Mouse (Mus musculus) hindbrain, postnatal 0 days (tissue): ENCODE results near the gene Gm10439. TPM values are rescaled to one million over a fixed set of nuclear protein-coding genes. Genes with fewer than 3 reads are reported as not detected.
"Not testable (repeated sequence)": the region's sequence is repeated elsewhere in the genome, so short reads cannot be mapped to it uniquely, and the experiment has no call there.

Experiments
- ATAC-seq: fragments of 200-750 bp; cut with Nextera tagmentation; 2 replicates; pipeline ENCODE4 v1.8.0; 2017; ENCODE audit warnings: mild to moderate bottlenecking, moderate TSS enrichment, moderate library complexity
- DNase-seq: peaks from one replicate; pipeline ENCODE4 v3.0.0-alpha.2; 2015; ENCODE audit warnings: low spot score
- H3K27ac ChIP-seq: fragments of 300-500 bp; sonication (generic); 2 replicates; pipeline ENCODE4 v1.5.1; 2014; ENCODE audit warnings: mild to moderate bottlenecking
- H3K27me3 ChIP-seq: fragments of 300-500 bp; sonication (generic); 2 replicates; pipeline ENCODE4 v1.6.1; 2014; ENCODE audit warnings: low read length, mixed read lengths; ENCODE audit not compliant: insufficient read depth
- H3K36me3 ChIP-seq: fragments of 300-500 bp; sonication (generic); 2 replicates; pipeline ENCODE4 v1.6.1; 2014; ENCODE audit warnings: low read length, mixed read lengths; ENCODE audit not compliant: insufficient read depth
- H3K4me1 ChIP-seq: fragments of 300-500 bp; sonication (generic); 2 replicates; pipeline ENCODE4 v1.6.1; 2014; ENCODE audit warnings: antibody characterized with exemption, low read length, mixed read lengths; ENCODE audit not compliant: insufficient read depth
- H3K4me2 ChIP-seq: fragments of 300-500 bp; sonication (generic); 2 replicates; pipeline ENCODE4 v1.6.1; 2014; ENCODE audit warnings: low read depth, mild to moderate bottlenecking, low read length, moderate library complexity, mixed read lengths
- H3K4me3 ChIP-seq: fragments of 300-500 bp; sonication (generic); 2 replicates; pipeline ENCODE4 v1.5.1; 2014; ENCODE audit warnings: low read length
- H3K9ac ChIP-seq: fragments of 300-500 bp; sonication (generic); replicated peaks from 2 replicates; pipeline ENCODE4 v1.6.1; 2014; ENCODE audit warnings: mild to moderate bottlenecking, low read length, moderate library complexity, mixed read lengths
- H3K9me3 ChIP-seq: fragments of 300-500 bp; sonication (generic); 2 replicates; pipeline ENCODE4 v1.6.1; 2016; ENCODE audit warnings: low read length, mixed read lengths
- WGBS: fragments of 180-500 bp; shearing (Covaris S2); extraction: QIAGEN DNeasy Blood & Tissue Kit; methylation state at CpG from one replicate; pipeline ENCODE4 v1.1.7; 2014; 5-methylcytosine and 5-hydroxymethylcytosine counted together
- polyA plus RNA-seq: library from polyadenylated mRNA; unstranded; fragments of >200 nt; fragmentation: Nextera tagmentation; extraction: Ambion mirVana; gene quantifications from 2 replicates; pipeline ENCODE4 v1.2.1, GENCODE M21; 2015
- total RNA-seq: library from RNA; depleted of rRNA; stranded (reverse); fragments of >200 nt; gene quantifications from 2 replicates; pipeline ENCODE4 v1.2.3, GENCODE M21; 2014; rRNA removed

Gm10439 gene
- total RNA-seq (not detected in 2 replicates), polyA plus RNA-seq (not detected in 2 replicates)

GRCm38 (mm10) chrX:149594270-149594669 lies at the start of gene Gm10439:
Gene Gm10439 (plus strand): TSS chrX:149594570.
- H3K27ac ChIP-seq, H3K4me1 ChIP-seq, H3K4me3 ChIP-seq, ATAC-seq, H3K27me3 ChIP-seq, DNase-seq, H3K36me3 ChIP-seq, H3K9me3 ChIP-seq, H3K4me2 ChIP-seq, H3K9ac ChIP-seq: not testable (repeated sequence)
- no CpG with 5 or more reads among the region's 6 CpGs for WGBS

Other genes starting within 250 kb of the Gm10439 start
- not detected in 2 replicates for gene Gm15085, start 147.0 kb upstream of the Gm10439 start, total RNA-seq
- not detected in 2 replicates for gene Gm15085, start 147.0 kb upstream of the Gm10439 start, polyA plus RNA-seq
- not detected in 2 replicates for gene Gm15097, start 189.9 kb downstream of the Gm10439 start, total RNA-seq
- gene Gm15097, start 189.9 kb downstream of the Gm10439 start, polyA plus RNA-seq: not detected in 2 replicates